Mouse (Mus musculus): ENCODE measurements around the gene Olfr148.

Gene Olfr148

DNA sequence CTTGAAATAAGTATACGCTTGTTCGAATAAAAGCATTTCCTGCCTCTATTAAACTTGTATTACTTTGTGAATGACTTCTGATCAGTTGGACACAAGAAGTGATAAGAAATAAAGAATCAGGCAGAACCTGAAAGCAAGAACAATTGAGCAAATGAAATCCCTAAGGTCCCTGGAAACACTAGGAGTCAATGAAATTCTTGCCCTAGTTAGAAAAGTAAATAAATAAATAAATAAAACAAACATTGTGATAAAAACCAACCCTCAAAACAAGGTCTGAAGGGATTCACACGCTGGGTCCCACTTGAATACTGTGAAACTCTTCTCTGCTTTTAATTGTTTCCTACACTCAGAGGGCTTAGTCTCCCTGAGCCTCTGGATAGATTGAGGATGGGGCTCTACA, at the start of gene Olfr148:
Olfr148 (plus strand) TSS at position 301 of the 400 bp plus-strand sequence.
- DNase-seq (ENCODE audit: low read depth), result no peak

DNA sequence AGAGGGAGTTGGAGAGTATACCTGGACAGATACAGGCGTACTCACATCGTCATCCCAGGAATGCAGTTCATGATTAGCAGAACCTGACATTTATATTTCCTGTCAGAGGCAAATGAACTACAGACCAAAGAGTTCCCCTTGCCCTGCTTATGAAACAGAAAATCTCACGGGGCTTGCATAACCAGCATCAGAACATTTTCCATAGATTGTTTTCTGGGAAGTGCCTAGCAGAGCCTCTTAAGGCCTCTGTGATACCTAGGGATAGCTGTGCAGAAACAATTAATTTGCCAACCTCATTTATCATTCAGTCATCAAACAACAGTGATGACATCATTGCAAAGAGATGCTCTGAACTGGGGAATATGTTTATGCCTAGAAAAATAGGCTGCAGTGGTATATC, 35.0 kb upstream of the Olfr148 start, which contains the start of gene Olfr959:
Olfr959 (minus strand) TSS at position 101 of the 400 bp plus-strand sequence.
- no peak for DNase-seq (ENCODE audit: low read depth)

GRCm38 (mm10) chr9:39577050-39577449, 33.4 kb upstream of the Olfr148 start:
- no peak for DNase-seq (ENCODE audit: low read depth)

GRCm38 (mm10) chr9:39602536-39603332, 7.7 kb upstream of the Olfr148 start:
- no peak for DNase-seq (ENCODE audit: low read depth)

DNA sequence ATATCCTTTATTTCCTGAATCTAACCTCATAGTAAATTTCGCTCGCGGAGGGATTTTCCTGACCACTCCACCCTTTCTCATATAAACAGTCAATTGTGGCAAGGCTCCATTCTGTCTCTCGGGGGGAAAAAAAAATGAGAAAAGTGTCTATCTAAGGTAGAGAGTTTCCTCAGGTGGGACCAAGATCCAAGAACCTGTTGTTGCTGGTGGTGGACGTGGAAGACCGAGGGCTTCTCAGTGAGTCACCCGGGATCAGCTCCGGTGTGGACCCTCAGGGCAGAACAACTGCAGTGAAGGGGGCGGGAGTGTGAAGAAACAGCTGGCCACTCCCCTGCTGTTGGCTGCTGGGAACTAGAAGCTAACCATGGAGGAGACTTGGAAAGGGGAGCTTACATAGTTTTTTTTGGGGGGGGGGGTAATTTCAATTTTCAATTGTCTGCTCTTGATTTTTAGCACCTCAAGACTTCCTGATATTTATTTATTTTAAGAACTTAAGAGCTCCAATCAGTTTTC, 7.1 kb upstream of the Olfr148 start:
- DNase-seq (ENCODE audit: low read depth), result no peak

GRCm38 (mm10) chr9:39603999-39604453, 6.4 kb upstream of the Olfr148 start, which contains the start of gene AW551984:
AW551984 (minus strand) TSS chr9:39604403.
- no peak for DNase-seq (ENCODE audit: low read depth)

DNA sequence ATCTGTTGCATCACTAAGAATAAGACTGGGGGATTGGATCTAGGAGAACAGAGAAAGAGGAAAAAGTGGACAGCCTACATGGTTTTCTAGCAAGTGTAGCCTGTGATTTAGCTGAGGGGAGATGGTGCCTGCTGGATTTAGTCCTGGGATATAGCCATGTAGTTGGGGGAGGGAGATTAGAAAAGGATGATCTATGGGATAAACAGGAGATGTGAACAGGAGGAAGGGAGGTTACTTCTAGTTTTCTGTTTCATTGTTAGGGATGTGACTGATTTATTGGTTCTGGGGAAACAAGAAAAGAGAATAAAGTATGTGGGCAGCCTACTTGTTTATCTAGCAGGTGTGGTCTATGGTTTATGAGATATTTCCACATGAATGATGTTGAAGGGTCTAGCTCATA, 2.0 kb upstream of the Olfr148 start:
- DNase-seq (ENCODE audit: low read depth), result no peak

GRCm38 (mm10) chr9:39611953-39612352, 1.5 kb downstream of the Olfr148 start:
- no peak for DNase-seq (ENCODE audit: low read depth)

- DNase-seq (ENCODE audit: low read depth), result no peak
Measured at GRCm38 (mm10) chr9:39621073-39621472, 10.6 kb downstream of the Olfr148 start, which contains the start of gene Olfr960. Olfr960 (plus strand) TSS chr9:39621373.

- DNase-seq (ENCODE audit: low read depth), result no peak
Measured at GRCm38 (mm10) chr9:39623783-39624182, 13.3 kb downstream of the Olfr148 start.

GRCm38 (mm10) chr9:39624711-39625110, 14.3 kb downstream of the Olfr148 start:
- DNase-seq (ENCODE audit: low read depth), result no peak

GRCm38 (mm10) chr9:39629069-39629468, 18.6 kb downstream of the Olfr148 start:
- DNase-seq (ENCODE audit: low read depth), result no peak

GRCm38 (mm10) chr9:39633913-39634594, 23.6 kb downstream of the Olfr148 start:
- DNase-seq (ENCODE audit: low read depth), result no peak

GRCm38 (mm10) chr9:39644785-39645184, 34.3 kb downstream of the Olfr148 start, which contains the start of gene Olfr961:
Olfr961 (plus strand) TSS chr9:39645085.
- DNase-seq (ENCODE audit: low read depth), result no peak

DNA sequence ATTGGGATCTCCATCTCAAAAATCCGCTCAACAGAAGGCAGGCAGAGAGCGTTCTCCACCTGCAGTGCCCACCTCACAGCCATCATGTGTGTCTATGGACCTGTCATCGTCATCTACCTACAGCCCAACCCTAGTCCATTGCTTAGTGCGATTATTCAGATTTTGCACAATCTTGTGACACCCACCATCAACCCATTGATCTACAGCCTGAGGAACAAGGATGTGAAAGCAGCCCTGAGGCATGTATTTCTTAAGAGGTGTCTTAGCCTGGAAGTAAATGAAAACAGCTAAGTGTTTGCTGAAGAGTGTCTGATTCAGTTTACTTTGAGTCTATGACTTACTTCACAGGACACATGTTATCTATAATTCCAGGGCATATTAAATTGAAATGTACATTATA, 36.9 kb downstream of the Olfr148 start:
- DNase-seq (ENCODE audit: low read depth), result no peak

GRCm38 (mm10) chr9:39654756-39655396, 44.4 kb downstream of the Olfr148 start:
- DNase-seq (ENCODE audit: low read depth), result no peak

Measured in c-Kit-positive CD71-positive TER-119-negative erythroid progenitor cells, embryonic 14.5 days (primary cell).